Mouse (Mus musculus) right cerebral cortex, postnatal 36 days (tissue): ENCODE data around the gene Chrdl2.
"Not testable (repeated sequence)": the region's sequence is repeated elsewhere in the genome, so short reads cannot be mapped to it uniquely, and the experiment has no call there.

Source experiments
- DNase-seq, 2 experiments: peaks; one replicate each; pipeline ENCODE4 v3.0.0; 2022; ENCODE audit warnings: low spot score in 2 of 2, mixed read lengths in 1 of 2

Gene Chrdl2

GRCm38 (mm10) chr7:100034815-100035463 lies 29.0 kb downstream of the Chrdl2 start:
- DNase-seq: no peak

GRCm38 (mm10) chr7:100036050-100036449 lies 30.1 kb downstream of the Chrdl2 start:
- no peak for DNase-seq

GRCm38 (mm10) chr7:100036495-100036894 lies 30.5 kb downstream of the Chrdl2 start:
- DNase-seq: no peak

GRCm38 (mm10) chr7:100042120-100042519 lies 36.1 kb downstream of the Chrdl2 start:
- no peak for DNase-seq

DNA sequence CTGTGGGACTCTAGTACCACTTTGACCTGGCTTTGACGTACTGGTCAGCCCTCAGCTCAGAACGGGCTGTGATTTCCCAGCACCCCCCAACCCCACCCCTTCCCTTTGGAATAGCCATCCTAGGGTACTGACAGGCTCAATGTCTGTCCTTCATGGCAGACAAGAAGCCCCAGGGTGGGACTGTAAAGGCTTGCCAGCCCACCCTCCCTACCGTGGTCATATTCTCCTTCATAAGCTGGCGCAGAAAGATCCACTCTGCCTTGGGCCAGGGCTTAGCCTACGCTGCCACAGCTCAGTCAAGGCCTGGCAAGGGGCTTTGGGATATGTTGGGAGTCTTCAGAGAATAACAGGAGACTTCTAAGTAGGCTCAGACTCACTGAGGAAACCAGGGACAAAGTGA lies 37.1 kb downstream of the Chrdl2 start:
- no peak for DNase-seq

- DNase-seq: no peak
Observed at GRCm38 (mm10) chr7:100043605-100044031, 37.6 kb downstream of the Chrdl2 start.

DNA sequence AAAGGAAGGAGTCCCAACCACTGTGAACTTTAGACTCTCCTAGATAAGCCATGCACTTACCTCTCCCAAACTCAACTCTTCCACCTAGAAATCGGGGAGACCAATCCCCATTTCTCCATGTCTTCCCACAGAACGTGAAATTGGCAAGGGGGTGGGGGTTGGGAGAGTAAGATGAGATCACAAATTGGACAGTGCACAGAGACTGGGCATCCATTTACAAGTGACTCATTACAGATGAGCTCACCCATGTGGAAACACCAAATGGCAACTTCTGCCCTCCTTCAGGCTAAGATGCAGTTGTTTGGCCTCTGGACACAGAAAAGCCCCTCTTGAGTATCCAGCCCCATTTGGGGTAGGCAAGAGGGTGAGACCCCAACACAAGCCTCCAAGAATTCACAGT lies 40.5 kb downstream of the Chrdl2 start:
- DNase-seq: no peak

DNA sequence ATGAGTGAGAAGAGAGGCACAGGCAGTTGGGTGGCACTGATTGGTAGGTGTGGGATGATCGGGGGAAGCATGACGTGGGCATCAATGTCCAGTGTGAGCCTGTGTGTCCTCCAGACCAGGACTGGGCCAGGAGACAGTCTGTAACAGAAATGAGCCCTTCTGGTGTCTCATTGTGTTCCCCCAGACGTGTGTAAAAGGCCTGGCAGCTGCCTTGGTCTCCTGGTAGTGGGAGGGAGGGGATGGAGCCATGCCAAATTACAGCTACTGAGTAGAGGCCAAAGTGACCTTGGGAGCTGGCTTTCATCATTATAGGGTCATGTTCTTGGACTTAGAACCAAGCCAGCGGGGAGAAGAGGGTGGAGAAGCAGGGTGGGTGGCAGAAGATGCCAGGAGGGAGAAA lies 45.9 kb downstream of the Chrdl2 start:
- no peak for DNase-seq

DNA sequence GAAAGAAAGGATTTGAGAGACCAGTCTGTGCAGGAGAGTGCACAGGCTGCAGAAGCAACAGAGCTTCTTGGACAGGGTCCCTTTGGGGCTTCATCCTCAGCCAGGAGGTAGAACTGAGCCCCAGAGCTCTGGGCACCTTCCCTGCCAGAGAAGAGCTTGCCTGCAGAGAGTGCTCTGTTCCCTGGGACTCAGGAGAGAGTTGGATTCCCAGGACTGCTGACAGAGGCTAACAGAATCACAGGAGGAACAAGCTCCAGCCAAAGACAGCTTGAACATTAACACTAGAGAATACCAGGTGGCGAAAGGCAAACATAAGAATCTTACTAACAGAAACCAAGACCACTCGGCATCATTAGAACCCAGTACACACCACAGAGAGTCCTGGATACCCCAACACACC lies 47.0 kb downstream of the Chrdl2 start:
- DNase-seq: not testable (repeated sequence)

- DNase-seq: no peak
Observed at GRCm38 (mm10) chr7:100073959-100074358, 68.0 kb downstream of the Chrdl2 start.

GRCm38 (mm10) chr7:100076296-100076695 lies 70.3 kb downstream of the Chrdl2 start:
- no peak for DNase-seq

- DNase-seq: no peak
Observed at GRCm38 (mm10) chr7:100077071-100077470, 71.1 kb downstream of the Chrdl2 start.

DNA sequence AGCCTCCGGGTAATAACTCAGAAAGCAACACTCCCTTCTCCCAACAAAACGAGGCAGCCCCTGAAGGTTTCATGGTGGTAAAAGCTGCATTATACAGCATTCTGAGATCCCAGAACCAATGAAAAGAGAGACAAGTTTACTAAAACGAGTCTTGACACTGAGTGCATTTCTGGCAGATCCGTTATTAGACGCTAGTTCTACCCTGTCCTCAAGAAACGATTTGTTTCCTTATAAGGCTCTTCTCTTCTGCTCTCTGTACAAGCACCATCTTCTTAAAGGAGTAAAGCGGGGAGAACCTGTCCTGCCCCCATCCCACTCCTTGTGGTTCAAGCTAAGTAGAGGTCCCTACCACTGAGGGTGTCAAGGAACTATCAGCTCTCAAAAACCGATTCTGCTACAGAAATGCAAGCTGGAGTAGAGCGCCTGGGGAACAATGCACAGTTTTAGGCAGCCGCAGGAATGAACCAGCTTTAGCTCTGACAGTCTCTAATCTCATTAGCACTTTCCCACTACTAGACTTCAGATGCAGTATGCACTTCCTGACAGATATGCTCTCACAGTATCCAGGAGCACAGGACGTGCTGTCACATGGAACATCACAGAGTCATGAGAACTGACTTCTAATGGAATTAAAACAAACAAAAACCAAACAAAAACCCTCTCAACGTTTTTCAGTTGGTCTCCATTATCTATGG lies 74.3 kb downstream of the Chrdl2 start:
- no peak for DNase-seq

DNA sequence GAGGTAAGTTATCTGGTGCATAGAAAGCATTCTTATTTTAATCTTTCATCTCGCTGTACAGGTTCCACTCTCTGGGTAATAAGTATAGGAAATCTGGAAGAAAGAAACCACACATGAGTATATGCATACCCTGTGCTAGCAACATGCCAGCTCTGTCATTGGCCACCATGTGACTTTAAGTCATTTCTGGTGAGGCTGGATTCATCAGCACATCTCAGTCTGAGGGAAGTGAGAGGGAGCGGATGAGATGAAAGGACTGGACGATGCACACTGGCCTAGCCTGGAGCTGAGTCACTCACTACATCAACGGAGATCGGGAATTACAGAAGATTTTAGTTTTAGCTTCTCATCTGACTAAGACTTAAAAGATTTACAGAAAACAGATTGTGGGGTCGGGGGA lies 76.9 kb downstream of the Chrdl2 start:
- no peak for DNase-seq

DNA sequence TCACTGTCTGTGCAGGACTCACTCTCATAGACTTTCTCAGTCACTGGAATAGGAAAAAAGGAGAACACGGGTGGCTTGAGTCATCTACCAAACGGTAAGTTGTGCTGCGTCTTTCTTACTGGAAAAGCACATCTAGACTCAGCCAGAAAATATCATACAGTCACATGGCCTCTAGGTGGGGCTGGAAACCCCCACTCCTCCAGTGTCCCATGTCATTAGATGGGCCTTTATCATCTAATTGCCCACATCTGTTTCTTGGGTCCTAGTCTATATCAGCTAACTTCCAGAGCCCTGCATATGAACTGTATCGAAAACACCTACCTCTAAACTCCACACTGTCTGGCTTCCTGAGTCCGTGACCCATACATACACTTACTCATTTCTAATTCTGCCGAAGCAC lies 77.8 kb downstream of the Chrdl2 start:
- DNase-seq: no peak
